ENCODE assay signal across 21 mouse cellular contexts in genomic region chr12:43406149-43406867, GRCm38 (mm10).
A peak's percentile ranks its signal among the peaks of the same experiment; 100 is the strongest.
DNase-seq lines count a peak whose midpoint lies in the region; ATAC-seq and TF ChIP-seq lines count a peak whose summit lies in the region.
"Had no signal": no experiment of that assay in that cellular context is flagged by ENCODE, and none has a peak within 500 bp of the region (broad histone marks: within the 10 kb centered on the region; RNA-seq: fewer than 3 reads in every experiment).

No protein-coding gene starts in this region.

- no peak for TF ChIP-seq POLR2A in liver, adult 2 months (IDR thresholded peaks at IDR 0.05; ENCODE audit: extremely low read depth, insufficient read depth, low read length)

- TF ChIP-seq CTCF in liver, adult 2 months (IDR thresholded peaks at IDR 0.05; ENCODE audit: low read depth, low read length): no peak
- no peak for TF ChIP-seq CTCF in liver, postnatal 0 days (IDR thresholded peaks at IDR 0.05; ENCODE audit: low read depth)

- no peak for TF ChIP-seq EP300 in liver, postnatal 0 days (IDR thresholded peaks at IDR 0.05; ENCODE audit: low read depth)

- no peaks in the 10 kb centered on the region for H3K79me2 ChIP-seq in liver, adult 2 months (ENCODE audit: control insufficient read depth, insufficient read depth, low read length)

- H3K9ac ChIP-seq in kidney, embryonic 16.5 days (replicated peaks; ENCODE audit: low read length): no peak overlapping the region
- no peak overlapping the region for H3K9ac ChIP-seq in liver, adult 2 months (ENCODE audit: low read depth, low read length)
- H3K9ac ChIP-seq in liver, postnatal 0 days (replicated peaks): no peak overlapping the region
- H3K9ac ChIP-seq: embryonic facial prominence, embryonic 13.5 days; embryonic facial prominence, embryonic 15.5 days; forebrain, embryonic 12.5 days had no signal

- no peaks in the 10 kb centered on the region for H3K27me3 ChIP-seq in kidney, embryonic 16.5 days (ENCODE audit: insufficient read depth, low read length)
- no peaks in the 10 kb centered on the region for H3K27me3 ChIP-seq in liver, adult 2 months (ENCODE audit: control insufficient read depth, insufficient read depth, low read length)
- H3K27me3 ChIP-seq in liver, postnatal 0 days (ENCODE audit: insufficient read depth, low read length): no peaks in the 10 kb centered on the region
- H3K27me3 ChIP-seq: embryonic facial prominence, embryonic 13.5 days; embryonic facial prominence, embryonic 15.5 days; forebrain, embryonic 12.5 days had no signal

- H3K4me2 ChIP-seq in kidney, embryonic 16.5 days (replicated peaks; ENCODE audit: low read depth, low read length): no peak overlapping the region
- H3K4me2 ChIP-seq in liver, postnatal 0 days (ENCODE audit: low read depth, low read length): no peak overlapping the region
- H3K4me2 ChIP-seq: embryonic facial prominence, embryonic 13.5 days; embryonic facial prominence, embryonic 15.5 days; forebrain, embryonic 12.5 days had no signal

- peak; percentile 4 for DNase-seq in adrenal gland, postnatal 14 days
- DNase-seq in adrenal gland, postnatal 10 days: no peak
- DNase-seq in kidney, postnatal 10 days: no peak
- DNase-seq in liver, adult 2 months (ENCODE audit: extremely low read depth, low read depth, low spot score): peak; percentile 31
- no peak for DNase-seq in liver, postnatal 0 days
- DNase-seq: adrenal gland, postnatal 25 days; cerebellum, adult 11 months; cerebellum, adult 18-20 months; cerebellum, adult 8-10 months; cerebellum, adult 9-11 months; cerebellum, postnatal 14 days; cerebellum, postnatal 36 days; embryo, embryonic 11 days had no signal

- H3K4me1 ChIP-seq in kidney, embryonic 16.5 days (ENCODE audit: insufficient read depth, low read length): 0 out of 2 replicates have a peak, but pooled peaks cover 3% of the 10 kb centered on the region
- H3K4me1 ChIP-seq in liver, adult 2 months (ENCODE audit: control insufficient read depth, insufficient read depth, low read length): no peaks in the 10 kb centered on the region
- H3K4me1 ChIP-seq in liver, postnatal 0 days (ENCODE audit: insufficient read depth): no peaks in the 10 kb centered on the region
- H3K4me1 ChIP-seq: embryonic facial prominence, embryonic 13.5 days; embryonic facial prominence, embryonic 15.5 days; forebrain, embryonic 10.5 days; forebrain, embryonic 12.5 days had no signal

- peak; percentile 91 for ATAC-seq in kidney, embryonic 16.5 days (ENCODE audit: low FRiP score, low TSS enrichment)
- no peak for ATAC-seq in liver, postnatal 0 days
- ATAC-seq: forebrain, embryonic 14.5 days; forebrain, embryonic 16.5 days had no signal

- no peaks in the 10 kb centered on the region for H3K36me3 ChIP-seq in kidney, embryonic 16.5 days (ENCODE audit: insufficient read depth, low read length)
- H3K36me3 ChIP-seq in liver, adult 2 months (ENCODE audit: control insufficient read depth, insufficient read depth, low read length): no peaks in the 10 kb centered on the region
- H3K36me3 ChIP-seq in liver, postnatal 0 days (replicated peaks; ENCODE audit: insufficient read depth, low read length): no peaks in the 10 kb centered on the region
- H3K36me3 ChIP-seq: embryonic facial prominence, embryonic 13.5 days; embryonic facial prominence, embryonic 15.5 days; forebrain, embryonic 10.5 days; forebrain, embryonic 12.5 days had no signal

- no peak overlapping the region for H3K27ac ChIP-seq in kidney, embryonic 16.5 days (ENCODE audit: low read length)
- no peak overlapping the region for H3K27ac ChIP-seq in liver, adult 2 months (replicated peaks; ENCODE audit: insufficient read depth, low read depth, low read length)
- H3K27ac ChIP-seq in liver, postnatal 0 days (ENCODE audit: low read depth): no peak overlapping the region
- H3K27ac ChIP-seq: embryonic facial prominence, embryonic 13.5 days; embryonic facial prominence, embryonic 15.5 days; forebrain, embryonic 10.5 days; forebrain, embryonic 12.5 days had no signal

- no peaks in the 10 kb centered on the region for H3K9me3 ChIP-seq in kidney, embryonic 16.5 days (ENCODE audit: low read length)
- H3K9me3 ChIP-seq in liver, postnatal 0 days (ENCODE audit: low read length): no peaks in the 10 kb centered on the region
- H3K9me3 ChIP-seq: embryonic facial prominence, embryonic 13.5 days; embryonic facial prominence, embryonic 15.5 days; forebrain, embryonic 10.5 days; forebrain, embryonic 12.5 days had no signal

- no peak overlapping the region for H3K4me3 ChIP-seq in kidney, embryonic 16.5 days (ENCODE audit: low read length)
- no peak overlapping the region for H3K4me3 ChIP-seq in liver, adult 2 months (ENCODE audit: insufficient read depth, low read depth, low read length)
- H3K4me3 ChIP-seq in liver, postnatal 0 days (ENCODE audit: low read depth, low read length): no peak overlapping the region
- H3K4me3 ChIP-seq: embryonic facial prominence, embryonic 13.5 days; embryonic facial prominence, embryonic 15.5 days; erythroblast, embryonic 14.5 days; forebrain, embryonic 10.5 days; forebrain, embryonic 12.5 days had no signal

- 80% methylated on average over 2 of the region's 2 CpGs for WGBS in kidney, embryonic 16.5 days
- 65% methylated on average over 2 of the region's 2 CpGs for WGBS in liver, adult 2 months
- 66% methylated on average over 2 of the region's 2 CpGs for WGBS in liver, postnatal 0 days (ENCODE audit: insufficient replicate concordance)

Comparison
In these comparisons a context has a peak if more than half of its experiments do, and no peak if none do; other contexts are left out.
1. DNase-seq: peak in adrenal gland, postnatal 14 days (single experiment) and liver, adult 2 months (single experiment); none in adrenal gland, postnatal 10 days (single experiment), kidney, postnatal 10 days (single experiment) and liver, postnatal 0 days (single experiment).